Mouse (Mus musculus): ENCODE data around the gene Btbd9.

DNA sequence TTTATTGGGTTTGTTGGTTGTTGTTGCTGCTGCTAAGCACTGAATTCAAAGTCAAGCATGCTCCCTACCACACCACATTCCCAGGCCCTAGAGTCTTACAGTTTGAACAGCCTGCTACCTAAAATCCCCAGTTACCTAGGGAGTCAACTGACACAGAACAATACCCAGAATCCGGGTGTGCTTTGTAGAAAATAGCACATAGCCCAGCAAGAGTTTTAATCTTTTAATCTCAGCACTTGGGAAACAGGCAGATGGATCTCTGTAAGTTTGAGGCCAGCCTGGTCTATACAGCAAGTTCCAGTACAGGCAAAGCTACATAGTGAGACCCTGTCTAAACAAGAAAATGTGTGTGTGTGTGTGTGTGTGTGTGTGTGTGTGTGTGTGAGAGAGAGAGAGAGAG lies 34.5 kb upstream of the Btbd9 start:
- TF ChIP-seq POLR2A (IDR thresholded peaks at IDR 0.05; ENCODE audit: borderline replicate concordance, insufficient read depth, low read length) (no peak), CTCF (IDR thresholded peaks at IDR 0.05; ENCODE audit: borderline replicate concordance, insufficient read depth, low read depth, low read length) (no peak)
